Mouse (Mus musculus) bone marrow macrophage, adult 2 months (primary cell): Measurements from ENCODE around the gene C330021F23Rik.

Experiments
- CTCF ChIP-seq: IDR thresholded peaks from 2 replicates; pipeline ENCODE4 v1.5.1; 2012; ENCODE audit warnings: low read depth, mild to moderate bottlenecking, low read length, moderate library complexity
- POLR2A ChIP-seq: IDR thresholded peaks from 2 replicates; pipeline ENCODE4 v1.6.1; 2012; ENCODE audit warnings: mild to moderate bottlenecking, low read depth, low read length, borderline replicate concordance

DNA sequence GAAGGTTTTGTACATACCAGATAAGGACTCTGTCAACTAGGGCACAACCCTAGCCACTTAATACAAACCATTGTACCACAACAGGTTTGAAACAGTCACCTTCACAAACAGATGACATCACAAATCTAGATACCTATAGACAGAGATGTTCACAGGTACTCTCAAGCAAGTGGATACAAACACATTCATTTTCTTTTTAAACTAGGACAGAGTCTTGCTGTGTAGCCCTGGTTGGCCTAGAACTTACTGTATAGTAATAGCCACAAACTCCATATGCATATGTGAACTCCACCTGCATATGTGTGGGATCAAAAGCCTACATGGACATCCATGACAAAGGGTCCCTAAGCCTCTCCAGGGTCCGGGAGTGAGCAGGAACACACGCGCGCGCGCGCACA, 19.2 kb downstream of the C330021F23Rik start, which contains the start of gene Camsap3:
- TF ChIP-seq CTCF, result no peak
- no peak for TF ChIP-seq POLR2A
